Mouse (Mus musculus) limb, embryonic 14.5 days (tissue): ENCODE measurements at regions not wholly inside any gene's neighbourhood (a gene's known extent, or its start where the extent isn't known, plus 50 kb on each side); places are given as distances from the start of the nearest gene placed in this dataset.

Experiments used
- ATAC-seq: fragments of 200-750 bp; cut with Nextera tagmentation; 2 replicates; pipeline ENCODE4 v1.8.0; 2017; ENCODE audit warnings: low read depth, moderate number of reproducible peaks, moderate TSS enrichment; ENCODE audit not compliant: low FRiP score
- DNase-seq: peaks from one replicate; pipeline ENCODE4 v3.0.0-alpha.2; 2015; ENCODE audit warnings: low spot score
- H3K27ac ChIP-seq: fragments of 300-500 bp; sonication (generic); replicated peaks from 2 replicates; pipeline ENCODE4 v1.5.1; 2014; ENCODE audit warnings: low read depth, mild to moderate bottlenecking, low read length, moderate library complexity, mixed read lengths
- H3K27me3 ChIP-seq: fragments of 300-500 bp; sonication (generic); 2 replicates; pipeline ENCODE4 v1.6.1; 2014; ENCODE audit warnings: low read length, mixed read lengths; ENCODE audit not compliant: control insufficient read depth, insufficient read depth
- H3K36me3 ChIP-seq: fragments of 300-500 bp; sonication (generic); 2 replicates; pipeline ENCODE4 v1.6.1; 2014; ENCODE audit warnings: mild to moderate bottlenecking, low read length, moderate library complexity, mixed read lengths; ENCODE audit not compliant: control insufficient read depth, insufficient read depth
- H3K4me1 ChIP-seq: fragments of 300-500 bp; sonication (generic); 2 replicates; pipeline ENCODE4 v1.6.1; 2014; ENCODE audit warnings: antibody characterized with exemption, low read length, mixed read lengths; ENCODE audit not compliant: control insufficient read depth, insufficient read depth
- H3K4me2 ChIP-seq: fragments of 300-500 bp; sonication (generic); replicated peaks from 2 replicates; pipeline ENCODE4 v1.6.1; 2014; ENCODE audit warnings: low read depth, mild to moderate bottlenecking, low read length, moderate library complexity; ENCODE audit not compliant: severe bottlenecking
- H3K4me3 ChIP-seq: fragments of 300-500 bp; sonication (generic); replicated peaks from 2 replicates; pipeline ENCODE4 v1.5.1; 2014; ENCODE audit warnings: low read length
- H3K9ac ChIP-seq: fragments of 300-500 bp; sonication (generic); 2 replicates; pipeline ENCODE4 v1.6.1; 2014; ENCODE audit warnings: mild to moderate bottlenecking, low read depth, low read length, moderate library complexity; ENCODE audit not compliant: severe bottlenecking
- H3K9me3 ChIP-seq: fragments of 300-500 bp; sonication (generic); 2 replicates; pipeline ENCODE4 v1.6.1; 2016; ENCODE audit warnings: low read length; ENCODE audit not compliant: control insufficient read depth
- POLR2A ChIP-seq: fragments of 200-500 bp; IDR thresholded peaks from 2 replicates; pipeline ENCODE4 v1.8.0; 2012; ENCODE audit warnings: inconsistent platforms, mild to moderate bottlenecking, moderate library complexity, borderline replicate concordance; ENCODE audit not compliant: insufficient read depth, insufficient read length; ENCODE audit errors: extremely low read depth
- WGBS: fragments of 180-500 bp; shearing (Covaris S2); extraction: QIAGEN DNeasy Blood & Tissue Kit; methylation state at CpG from one replicate; pipeline ENCODE4 v1.1.7; 2014; 5-methylcytosine and 5-hydroxymethylcytosine counted together

GRCm38 (mm10) chr10:96204198-96204597 is 67.8 kb downstream of the Gm5426 start:
- 88% methylated on average over 5 of the region's 5 CpGs for WGBS
- no peaks in the 10 kb centered on the region for H3K27me3 ChIP-seq
- H3K9ac ChIP-seq: no peak overlapping the region
- TF ChIP-seq POLR2A: no peak
- no peaks in the 10 kb centered on the region for H3K36me3 ChIP-seq
- no peaks in the 10 kb centered on the region for H3K9me3 ChIP-seq
- DNase-seq (no peak), ATAC-seq (no peak)
- H3K4me1 ChIP-seq: no peaks in the 10 kb centered on the region; the same call in 1 of the 2 replicates
- no peak overlapping the region for H3K4me2 ChIP-seq
- H3K4me3 ChIP-seq: no peak overlapping the region
- H3K27ac ChIP-seq: no peak overlapping the region

- DNase-seq: no peak
- no peaks in the 10 kb centered on the region for H3K27me3 ChIP-seq
- no peak for ATAC-seq
- no peaks in the 10 kb centered on the region for H3K4me1 ChIP-seq
- no peaks in the 10 kb centered on the region for H3K36me3 ChIP-seq
- TF ChIP-seq POLR2A: no peak
- no peaks in the 10 kb centered on the region for H3K9me3 ChIP-seq
- H3K4me3 ChIP-seq: no peak overlapping the region
- H3K4me2 ChIP-seq: no peak overlapping the region
- H3K9ac ChIP-seq: no peak overlapping the region
- 89% methylated on average over 5 of the region's 5 CpGs for WGBS
- H3K27ac ChIP-seq: no peak overlapping the region
Measured at GRCm38 (mm10) chr10:96209171-96209570, 72.8 kb downstream of the Gm5426 start.

- Histone ChIP-seq H3K9me3 (no peaks in the 10 kb centered on the region), H3K4me3 (no peak overlapping the region), H3K36me3 (no peaks in the 10 kb centered on the region), H3K4me2 (no peak overlapping the region), H3K9ac (no peak overlapping the region), H3K27ac (no peak overlapping the region), H3K27me3 (no peaks in the 10 kb centered on the region), H3K4me1 (no peaks in the 10 kb centered on the region)
- WGBS: 74% methylated on average over 7 of the region's 7 CpGs
- ATAC-seq (no peak), DNase-seq (no peak)
- no peak for TF ChIP-seq POLR2A
Measured at GRCm38 (mm10) chr10:96211189-96211588, 74.8 kb downstream of the Gm5426 start.

- Histone ChIP-seq H3K4me2 (no peak overlapping the region), H3K4me1 (no peaks in the 10 kb centered on the region), H3K9ac (no peak overlapping the region), H3K36me3 (no peaks in the 10 kb centered on the region), H3K27ac (no peak overlapping the region), H3K9me3 (no peaks in the 10 kb centered on the region), H3K4me3 (no peak overlapping the region), H3K27me3 (no peaks in the 10 kb centered on the region)
- TF ChIP-seq POLR2A: no peak
- DNase-seq: peak; percentile 94
- peak; percentile 86 for ATAC-seq
- WGBS: 1% methylated on average over 10 of the region's 10 CpGs
Measured at GRCm38 (mm10) chr10:96213876-96214275, 77.5 kb downstream of the Gm5426 start.

- 57% methylated on average over 7 of the region's 7 CpGs for WGBS
- TF ChIP-seq POLR2A: no peak
Measured at GRCm38 (mm10) chr10:96214285-96214684, 77.9 kb downstream of the Gm5426 start.

GRCm38 (mm10) chr10:96214946-96215345 is 78.5 kb downstream of the Gm5426 start:
- H3K9ac ChIP-seq: no peak overlapping the region
- H3K27ac ChIP-seq: no peak overlapping the region
- H3K4me3 ChIP-seq: no peak overlapping the region
- no peak overlapping the region for H3K4me2 ChIP-seq
- H3K9me3 ChIP-seq: no peaks in the 10 kb centered on the region
- no peaks in the 10 kb centered on the region for H3K36me3 ChIP-seq
- WGBS: 40% methylated on average over 6 of the region's 6 CpGs
- no peaks in the 10 kb centered on the region for H3K4me1 ChIP-seq
- TF ChIP-seq POLR2A: no peak
- no peaks in the 10 kb centered on the region for H3K27me3 ChIP-seq
- ATAC-seq: no peak
- no peak for DNase-seq

More at GRCm38 (mm10) chr10:96214285-96214684, 77.9 kb downstream of the Gm5426 start:
- no peak overlapping the region for H3K4me3 ChIP-seq
- no peaks in the 10 kb centered on the region for H3K9me3 ChIP-seq
- H3K4me2 ChIP-seq: no peak overlapping the region
- DNase-seq: no peak
- H3K27me3 ChIP-seq: no peaks in the 10 kb centered on the region
- ATAC-seq: no peak
- no peaks in the 10 kb centered on the region for H3K4me1 ChIP-seq
- no peak overlapping the region for H3K9ac ChIP-seq
- H3K27ac ChIP-seq: no peak overlapping the region
- H3K36me3 ChIP-seq: no peaks in the 10 kb centered on the region
